Mouse (Mus musculus): ENCODE measurements around the gene Glo1. TPM values are rescaled to one million over a fixed set of nuclear protein-coding genes. Genes with fewer than 3 reads are reported as not detected.
A peak's percentile ranks its signal among the peaks of the same experiment; 100 is the strongest.

The Glo1 gene
- total and polyA plus RNA-seq, 3 experiments: 90.8 to 1,040 (median 402) TPM

DNA sequence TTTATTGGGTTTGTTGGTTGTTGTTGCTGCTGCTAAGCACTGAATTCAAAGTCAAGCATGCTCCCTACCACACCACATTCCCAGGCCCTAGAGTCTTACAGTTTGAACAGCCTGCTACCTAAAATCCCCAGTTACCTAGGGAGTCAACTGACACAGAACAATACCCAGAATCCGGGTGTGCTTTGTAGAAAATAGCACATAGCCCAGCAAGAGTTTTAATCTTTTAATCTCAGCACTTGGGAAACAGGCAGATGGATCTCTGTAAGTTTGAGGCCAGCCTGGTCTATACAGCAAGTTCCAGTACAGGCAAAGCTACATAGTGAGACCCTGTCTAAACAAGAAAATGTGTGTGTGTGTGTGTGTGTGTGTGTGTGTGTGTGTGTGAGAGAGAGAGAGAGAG lies 15.9 kb downstream of the Glo1 start:
- TF ChIP-seq POLR2AphosphoS5 (IDR thresholded peaks at IDR 0.05; ENCODE audit: insufficient replicate concordance, low read depth, low read length) (no peak), GATA1 (IDR thresholded peaks at IDR 0.05; ENCODE audit: borderline replicate concordance, low read length) (no peak), TAL1 (conservative IDR thresholded peaks at IDR 0.05; ENCODE audit: low read depth, low read length) (no peak), CTCF (IDR thresholded peaks at IDR 0.05; ENCODE audit: low read depth, low read length) (no peak), GATA2 (IDR thresholded peaks at IDR 0.05; ENCODE audit: borderline replicate concordance, low read depth, low read length) (no peak)
- Histone ChIP-seq H3K36me3 (replicated peaks) (peaks cover 41% of the 10 kb centered on the region), H3K4me1 (ENCODE audit: insufficient read depth, low read depth, low read length) (peaks cover 87% of the 10 kb centered on the region), H3K9me3 (replicated peaks) (peaks cover 8% of the 10 kb centered on the region), H3K27me3 (ENCODE audit: insufficient read depth, low read length) (no peaks in the 10 kb centered on the region), H3K4me3 (ENCODE audit: low read depth, low read length) (peak overlapping the region; percentile 74; the same call in 1 of the 2 replicates)
- no peak for ATAC-seq (ENCODE audit: extremely low read depth, insufficient number of reproducible peaks, low FRiP score, poor library complexity, severe bottlenecking)
- no peak for DNase-seq (ENCODE audit: low spot score)

GRCm38 (mm10) chr17:30609980-30610307 lies 16.7 kb downstream of the Glo1 start:
- Histone ChIP-seq H3K4me1 (ENCODE audit: insufficient read depth, low read depth, low read length) (peaks cover 88% of the 10 kb centered on the region), H3K9me3 (replicated peaks) (peaks cover 3% of the 10 kb centered on the region; the same call in 1 of the 2 replicates), H3K36me3 (replicated peaks) (peaks cover 48% of the 10 kb centered on the region), H3K27me3 (ENCODE audit: insufficient read depth, low read length) (no peaks in the 10 kb centered on the region), H3K4me3 (ENCODE audit: low read depth, low read length) (peak overlapping the region; percentile 67)
- ATAC-seq (ENCODE audit: extremely low read depth, insufficient number of reproducible peaks, low FRiP score, poor library complexity, severe bottlenecking) (no peak), DNase-seq (ENCODE audit: low spot score) (peak; percentile 69)
- TF ChIP-seq POLR2AphosphoS5 (IDR thresholded peaks at IDR 0.05; ENCODE audit: insufficient replicate concordance, low read depth, low read length): no peak
- TF ChIP-seq TAL1 (conservative IDR thresholded peaks at IDR 0.05; ENCODE audit: low read depth, low read length): no peak
- no peak for TF ChIP-seq GATA2 (IDR thresholded peaks at IDR 0.05; ENCODE audit: borderline replicate concordance, low read depth, low read length)
- no peak for TF ChIP-seq CTCF (IDR thresholded peaks at IDR 0.05; ENCODE audit: low read depth, low read length)
- no peak for TF ChIP-seq GATA1 (IDR thresholded peaks at IDR 0.05; ENCODE audit: borderline replicate concordance, low read length)

GRCm38 (mm10) chr17:30609305-30609979 lies 17.2 kb downstream of the Glo1 start:
- peak; percentile 73 for DNase-seq (ENCODE audit: low spot score)
- peaks cover 87% of the 10 kb centered on the region for H3K4me1 ChIP-seq (ENCODE audit: insufficient read depth, low read depth, low read length)
- peaks cover 3% of the 10 kb centered on the region; the same call in 1 of the 2 replicates for H3K9me3 ChIP-seq (replicated peaks)
- peak; percentile 65 for TF ChIP-seq TAL1 (conservative IDR thresholded peaks at IDR 0.05; ENCODE audit: low read depth, low read length)
- TF ChIP-seq GATA1 (IDR thresholded peaks at IDR 0.05; ENCODE audit: borderline replicate concordance, low read length): no peak
- TF ChIP-seq GATA2 (IDR thresholded peaks at IDR 0.05; ENCODE audit: borderline replicate concordance, low read depth, low read length): no peak
- peak; percentile 87; the same call in 1 of the 2 replicates for TF ChIP-seq POLR2AphosphoS5 (IDR thresholded peaks at IDR 0.05; ENCODE audit: insufficient replicate concordance, low read depth, low read length)
- no peak for TF ChIP-seq CTCF (IDR thresholded peaks at IDR 0.05; ENCODE audit: low read depth, low read length)
- H3K4me3 ChIP-seq (ENCODE audit: low read depth, low read length): peak overlapping the region; percentile 67
- H3K27me3 ChIP-seq (ENCODE audit: insufficient read depth, low read length): no peaks in the 10 kb centered on the region
- H3K36me3 ChIP-seq (replicated peaks): peaks cover 53% of the 10 kb centered on the region
- peak; percentile 43 for ATAC-seq (ENCODE audit: extremely low read depth, insufficient number of reproducible peaks, low FRiP score, poor library complexity, severe bottlenecking)

DNA sequence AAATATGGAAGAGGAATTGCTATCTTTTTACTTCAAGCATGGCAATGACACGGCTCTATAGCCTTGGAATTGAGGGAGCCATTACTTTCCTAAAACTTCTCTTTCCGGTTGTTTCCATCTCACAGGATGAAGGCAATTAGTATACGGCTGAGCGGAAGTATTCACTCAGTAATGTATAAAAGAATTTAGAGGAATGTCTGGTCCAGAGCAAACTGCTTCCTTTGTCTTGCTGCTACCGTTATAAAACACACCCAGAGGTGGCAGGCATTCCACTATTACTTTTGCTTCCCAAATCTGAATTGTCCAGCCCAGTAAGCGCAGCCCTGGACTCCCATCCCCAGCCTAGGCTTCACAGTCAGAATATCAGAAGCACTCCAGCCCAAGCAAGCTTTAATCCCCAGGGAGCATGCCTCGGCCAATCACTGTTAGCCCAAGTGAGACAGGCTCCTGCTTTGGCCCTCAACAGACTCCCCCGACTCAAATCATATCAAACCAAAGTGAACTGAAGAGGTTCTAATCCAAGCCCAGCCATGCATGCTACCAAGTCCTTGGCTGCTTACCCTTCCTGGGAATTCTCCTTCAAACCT lies 18.7 kb downstream of the Glo1 start:
- peak overlapping the region; percentile 2; the same call in 1 of the 2 replicates for H3K4me3 ChIP-seq (ENCODE audit: low read depth, low read length)
- ATAC-seq (ENCODE audit: extremely low read depth, insufficient number of reproducible peaks, low FRiP score, poor library complexity, severe bottlenecking) (no peak), DNase-seq (ENCODE audit: low spot score) (no peak)
- TF ChIP-seq GATA2 (IDR thresholded peaks at IDR 0.05; ENCODE audit: borderline replicate concordance, low read depth, low read length): no peak
- no peak for TF ChIP-seq TAL1 (conservative IDR thresholded peaks at IDR 0.05; ENCODE audit: low read depth, low read length)
- TF ChIP-seq POLR2AphosphoS5 (IDR thresholded peaks at IDR 0.05; ENCODE audit: insufficient replicate concordance, low read depth, low read length): no peak
- no peak for TF ChIP-seq GATA1 (IDR thresholded peaks at IDR 0.05; ENCODE audit: borderline replicate concordance, low read length)
- TF ChIP-seq CTCF (IDR thresholded peaks at IDR 0.05; ENCODE audit: low read depth, low read length): no peak
- peaks cover 78% of the 10 kb centered on the region for H3K4me1 ChIP-seq (ENCODE audit: insufficient read depth, low read depth, low read length)
- no peaks in the 10 kb centered on the region for H3K27me3 ChIP-seq (ENCODE audit: insufficient read depth, low read length)
- H3K9me3 ChIP-seq (replicated peaks): peaks cover 3% of the 10 kb centered on the region; the same call in 1 of the 2 replicates
- peaks cover 68% of the 10 kb centered on the region for H3K36me3 ChIP-seq (replicated peaks)

DNA sequence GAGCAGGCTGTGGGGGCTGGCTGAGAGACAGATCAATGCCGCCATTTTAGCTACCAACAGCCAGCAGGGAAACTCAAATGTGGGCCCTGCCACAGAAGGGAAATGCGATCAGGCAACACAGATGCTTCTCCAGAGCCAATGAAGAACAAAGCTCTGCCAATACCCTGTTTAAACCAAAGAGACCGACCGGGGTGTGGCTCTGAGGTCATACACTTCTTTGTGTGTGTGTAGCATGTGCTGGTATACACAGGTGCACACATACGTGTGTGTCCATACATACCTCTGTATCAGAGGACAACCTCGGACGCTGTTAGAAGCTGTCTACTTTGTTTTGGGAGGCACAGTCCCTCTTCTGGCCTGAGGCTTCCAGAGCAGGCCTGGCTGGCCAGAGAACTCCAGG lies 19.3 kb downstream of the Glo1 start:
- peaks cover 74% of the 10 kb centered on the region for H3K36me3 ChIP-seq (replicated peaks)
- TF ChIP-seq TAL1 (conservative IDR thresholded peaks at IDR 0.05; ENCODE audit: low read depth, low read length) (no peak), GATA1 (IDR thresholded peaks at IDR 0.05; ENCODE audit: borderline replicate concordance, low read length) (no peak), GATA2 (IDR thresholded peaks at IDR 0.05; ENCODE audit: borderline replicate concordance, low read depth, low read length) (no peak), POLR2AphosphoS5 (IDR thresholded peaks at IDR 0.05; ENCODE audit: insufficient replicate concordance, low read depth, low read length) (no peak), CTCF (IDR thresholded peaks at IDR 0.05; ENCODE audit: low read depth, low read length) (no peak)
- H3K27me3 ChIP-seq (ENCODE audit: insufficient read depth, low read length): no peaks in the 10 kb centered on the region
- peaks cover 3% of the 10 kb centered on the region; the same call in 1 of the 2 replicates for H3K9me3 ChIP-seq (replicated peaks)
- H3K4me1 ChIP-seq (ENCODE audit: insufficient read depth, low read depth, low read length): peaks cover 75% of the 10 kb centered on the region
- ATAC-seq (ENCODE audit: extremely low read depth, insufficient number of reproducible peaks, low FRiP score, poor library complexity, severe bottlenecking) (no peak), DNase-seq (ENCODE audit: low spot score) (no peak)
- H3K4me3 ChIP-seq (ENCODE audit: low read depth, low read length): no peak overlapping the region

GRCm38 (mm10) chr17:30606634-30607081 lies 20.0 kb downstream of the Glo1 start:
- Histone ChIP-seq H3K27me3 (ENCODE audit: insufficient read depth, low read length) (no peaks in the 10 kb centered on the region), H3K4me1 (ENCODE audit: insufficient read depth, low read depth, low read length) (peaks cover 76% of the 10 kb centered on the region), H3K36me3 (replicated peaks) (peaks cover 81% of the 10 kb centered on the region), H3K4me3 (ENCODE audit: low read depth, low read length) (no peak overlapping the region), H3K9me3 (replicated peaks) (peaks cover 3% of the 10 kb centered on the region; the same call in 1 of the 2 replicates)
- TF ChIP-seq GATA1 (IDR thresholded peaks at IDR 0.05; ENCODE audit: borderline replicate concordance, low read length) (no peak), CTCF (IDR thresholded peaks at IDR 0.05; ENCODE audit: low read depth, low read length) (no peak), GATA2 (IDR thresholded peaks at IDR 0.05; ENCODE audit: borderline replicate concordance, low read depth, low read length) (no peak), POLR2AphosphoS5 (IDR thresholded peaks at IDR 0.05; ENCODE audit: insufficient replicate concordance, low read depth, low read length) (no peak), TAL1 (conservative IDR thresholded peaks at IDR 0.05; ENCODE audit: low read depth, low read length) (no peak)
- ATAC-seq (ENCODE audit: extremely low read depth, insufficient number of reproducible peaks, low FRiP score, poor library complexity, severe bottlenecking) (no peak), DNase-seq (ENCODE audit: low spot score) (no peak)

Measured in G1E (cell line).